Mouse (Mus musculus) lung, postnatal 0 days (tissue): ENCODE measurements at regions not wholly inside any gene's neighbourhood (a gene's known extent, or its start where the extent isn't known, plus 50 kb on each side); places are given as distances from the start of the nearest gene placed in this dataset.

Source experiments
- CTCF ChIP-seq: IDR thresholded peaks from 2 replicates; pipeline ENCODE4 v1.5.1; 2016; ENCODE audit warnings: antibody characterized with exemption, mild to moderate bottlenecking
- EP300 ChIP-seq: IDR thresholded peaks from 2 replicates; pipeline ENCODE4 v1.6.1; 2016; ENCODE audit warnings: antibody characterized with exemption, mild to moderate bottlenecking, control low read depth

- TF ChIP-seq EP300, result no peak
- TF ChIP-seq CTCF, result no peak
Measured at GRCm38 (mm10) chr11:20985069-20985759, 105.9 kb upstream of the Peli1 start.
